Mouse (Mus musculus): ENCODE measurements around the gene Stab2. TPM values are rescaled to one million over a fixed set of nuclear protein-coding genes. Genes with fewer than 3 reads are reported as not detected.

Stab2 gene
- polyA plus RNA-seq, 1 experiment from 2014 or later: 25.4 TPM

GRCm38 (mm10) chr10:87037062-87037461, 29.2 kb upstream of the Stab2 start:
- Histone ChIP-seq H3K4me3 (ENCODE audit: low read depth, low read length) (no peak overlapping the region), H3K4me1 (ENCODE audit: control insufficient read depth, low read depth, low read length) (no peaks in the 10 kb centered on the region), H3K27me3 (ENCODE audit: control insufficient read depth, insufficient read depth, low read depth, low read length) (no peaks in the 10 kb centered on the region), H3K9ac (ENCODE audit: low read depth, low read length) (no peak overlapping the region), H3K27ac (ENCODE audit: low read length) (no peak overlapping the region), H3K36me3 (ENCODE audit: control insufficient read depth, insufficient read depth) (no peaks in the 10 kb centered on the region), H3K9me3 (replicated peaks; ENCODE audit: control insufficient read depth, low read length) (no peaks in the 10 kb centered on the region), H3K4me2 (ENCODE audit: low read depth, low read length) (no peak overlapping the region)
- no peak for ATAC-seq (ENCODE audit: low read depth)
- 28% methylated on average over 5 of the region's 5 CpGs for WGBS (ENCODE audit: insufficient replicate concordance)

DNA sequence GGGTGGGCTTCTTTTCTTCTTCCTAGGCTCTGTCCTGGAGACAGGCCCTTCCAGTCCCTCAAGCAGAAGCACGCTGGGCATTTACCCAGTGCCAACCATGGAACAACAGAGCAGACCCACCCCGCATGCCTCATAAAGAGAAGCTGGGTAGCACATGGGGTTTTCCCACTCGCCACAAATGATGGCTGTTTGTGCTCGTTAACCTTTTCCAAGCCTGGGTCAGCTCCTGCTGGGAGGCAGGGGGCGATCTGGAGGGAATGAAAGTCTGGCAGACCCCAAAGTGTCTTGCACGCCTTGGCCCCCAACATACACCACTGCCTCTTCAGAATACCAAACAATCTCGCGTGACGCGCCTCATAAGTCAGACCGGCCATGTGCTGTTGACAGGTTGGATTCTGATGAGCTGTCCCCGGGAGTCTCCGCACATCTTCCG, 28.5 kb upstream of the Stab2 start:
- H3K4me3 ChIP-seq (ENCODE audit: low read depth, low read length): no peak overlapping the region
- no peaks in the 10 kb centered on the region for H3K9me3 ChIP-seq (replicated peaks; ENCODE audit: control insufficient read depth, low read length)
- H3K4me2 ChIP-seq (ENCODE audit: low read depth, low read length): no peak overlapping the region
- 74% methylated on average over 14 of the region's 14 CpGs for WGBS (ENCODE audit: insufficient replicate concordance)
- no peaks in the 10 kb centered on the region for H3K4me1 ChIP-seq (ENCODE audit: control insufficient read depth, low read depth, low read length)
- ATAC-seq (ENCODE audit: low read depth): no peak
- no peaks in the 10 kb centered on the region for H3K36me3 ChIP-seq (ENCODE audit: control insufficient read depth, insufficient read depth)
- H3K27me3 ChIP-seq (ENCODE audit: control insufficient read depth, insufficient read depth, low read depth, low read length): no peaks in the 10 kb centered on the region
- H3K27ac ChIP-seq (ENCODE audit: low read length): no peak overlapping the region
- H3K9ac ChIP-seq (ENCODE audit: low read depth, low read length): no peak overlapping the region

GRCm38 (mm10) chr10:87035866-87036265, 28.0 kb upstream of the Stab2 start:
- no peak for ATAC-seq (ENCODE audit: low read depth)
- no peak overlapping the region for H3K4me2 ChIP-seq (ENCODE audit: low read depth, low read length)
- no peak overlapping the region for H3K9ac ChIP-seq (ENCODE audit: low read depth, low read length)
- H3K4me3 ChIP-seq (ENCODE audit: low read depth, low read length): no peak overlapping the region
- no peak overlapping the region for H3K27ac ChIP-seq (ENCODE audit: low read length)
- no peaks in the 10 kb centered on the region for H3K9me3 ChIP-seq (replicated peaks; ENCODE audit: control insufficient read depth, low read length)
- H3K4me1 ChIP-seq (ENCODE audit: control insufficient read depth, low read depth, low read length): no peaks in the 10 kb centered on the region
- 65% methylated on average over 15 of the region's 15 CpGs for WGBS (ENCODE audit: insufficient replicate concordance)
- H3K27me3 ChIP-seq (ENCODE audit: control insufficient read depth, insufficient read depth, low read depth, low read length): no peaks in the 10 kb centered on the region
- H3K36me3 ChIP-seq (ENCODE audit: control insufficient read depth, insufficient read depth): no peaks in the 10 kb centered on the region

DNA sequence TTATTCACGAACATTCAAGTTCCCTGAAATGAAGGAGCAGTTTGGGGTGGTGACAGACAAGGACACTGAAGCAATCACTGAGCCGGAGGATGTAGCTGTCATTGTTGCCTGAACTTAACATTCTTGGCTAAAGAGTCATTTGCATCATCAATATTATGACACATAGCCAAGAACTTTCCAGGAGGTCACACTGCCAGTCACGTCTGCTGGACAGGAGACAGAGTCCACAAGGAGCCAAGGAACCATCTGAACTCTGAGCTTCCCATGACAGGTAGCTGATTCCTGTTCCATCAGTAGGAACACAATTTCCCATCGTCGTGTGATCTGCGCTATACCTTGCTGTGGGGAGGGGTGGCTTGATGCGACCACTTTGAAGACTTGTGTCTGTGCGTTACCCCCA, 24.9 kb upstream of the Stab2 start:
- Histone ChIP-seq H3K27me3 (ENCODE audit: control insufficient read depth, insufficient read depth, low read depth, low read length) (no peaks in the 10 kb centered on the region), H3K4me2 (ENCODE audit: low read depth, low read length) (no peak overlapping the region), H3K36me3 (ENCODE audit: control insufficient read depth, insufficient read depth) (no peaks in the 10 kb centered on the region), H3K27ac (ENCODE audit: low read length) (no peak overlapping the region), H3K4me1 (ENCODE audit: control insufficient read depth, low read depth, low read length) (no peaks in the 10 kb centered on the region), H3K9me3 (replicated peaks; ENCODE audit: control insufficient read depth, low read length) (no peaks in the 10 kb centered on the region), H3K4me3 (ENCODE audit: low read depth, low read length) (no peak overlapping the region), H3K9ac (ENCODE audit: low read depth, low read length) (no peak overlapping the region)
- ATAC-seq (ENCODE audit: low read depth): no peak
- WGBS (ENCODE audit: insufficient replicate concordance): 54% methylated on average over 8 of the region's 8 CpGs

DNA sequence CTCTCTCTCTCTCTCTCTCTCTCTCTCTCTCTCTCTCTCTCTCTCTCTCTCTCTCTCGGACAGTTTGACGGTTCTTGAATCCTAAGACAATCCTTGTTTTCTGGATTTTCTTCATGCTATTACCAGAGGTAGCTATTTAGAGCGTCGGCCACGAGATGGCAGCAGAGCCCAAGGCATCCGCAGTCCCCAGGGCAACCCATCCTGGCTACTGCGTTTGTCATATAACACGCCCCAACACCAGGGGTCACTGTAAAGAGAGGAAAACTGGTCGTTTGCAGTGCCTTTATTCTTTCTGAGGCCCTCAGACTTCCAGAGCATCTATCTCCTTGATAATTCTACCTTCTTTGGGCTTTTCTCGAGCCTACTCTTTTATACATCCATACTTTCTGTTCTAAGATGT, 17.1 kb upstream of the Stab2 start:
- Histone ChIP-seq H3K27me3 (ENCODE audit: control insufficient read depth, insufficient read depth, low read depth, low read length) (no peaks in the 10 kb centered on the region), H3K9ac (ENCODE audit: low read depth, low read length) (no peak overlapping the region), H3K4me3 (ENCODE audit: low read depth, low read length) (no peak overlapping the region), H3K36me3 (ENCODE audit: control insufficient read depth, insufficient read depth) (no peaks in the 10 kb centered on the region), H3K4me2 (ENCODE audit: low read depth, low read length) (no peak overlapping the region), H3K9me3 (replicated peaks; ENCODE audit: control insufficient read depth, low read length) (no peaks in the 10 kb centered on the region), H3K27ac (ENCODE audit: low read length) (no peak overlapping the region), H3K4me1 (ENCODE audit: control insufficient read depth, low read depth, low read length) (no peaks in the 10 kb centered on the region)
- 2% methylated on average over 8 of the region's 10 CpGs for WGBS (ENCODE audit: insufficient replicate concordance)
- peak; percentile 67; the same call in 1 of the 2 replicates for ATAC-seq (ENCODE audit: low read depth)

GRCm38 (mm10) chr10:87020711-87021110, 12.9 kb upstream of the Stab2 start:
- Histone ChIP-seq H3K9ac (ENCODE audit: low read depth, low read length) (no peak overlapping the region), H3K27ac (ENCODE audit: low read length) (no peak overlapping the region), H3K4me2 (ENCODE audit: low read depth, low read length) (no peak overlapping the region), H3K4me1 (ENCODE audit: control insufficient read depth, low read depth, low read length) (no peaks in the 10 kb centered on the region), H3K36me3 (ENCODE audit: control insufficient read depth, insufficient read depth) (no peaks in the 10 kb centered on the region), H3K27me3 (ENCODE audit: control insufficient read depth, insufficient read depth, low read depth, low read length) (no peaks in the 10 kb centered on the region), H3K9me3 (replicated peaks; ENCODE audit: control insufficient read depth, low read length) (no peaks in the 10 kb centered on the region), H3K4me3 (ENCODE audit: low read depth, low read length) (no peak overlapping the region)
- ATAC-seq (ENCODE audit: low read depth): no peak
- 45% methylated on average over 15 of the region's 16 CpGs for WGBS (ENCODE audit: insufficient replicate concordance)

DNA sequence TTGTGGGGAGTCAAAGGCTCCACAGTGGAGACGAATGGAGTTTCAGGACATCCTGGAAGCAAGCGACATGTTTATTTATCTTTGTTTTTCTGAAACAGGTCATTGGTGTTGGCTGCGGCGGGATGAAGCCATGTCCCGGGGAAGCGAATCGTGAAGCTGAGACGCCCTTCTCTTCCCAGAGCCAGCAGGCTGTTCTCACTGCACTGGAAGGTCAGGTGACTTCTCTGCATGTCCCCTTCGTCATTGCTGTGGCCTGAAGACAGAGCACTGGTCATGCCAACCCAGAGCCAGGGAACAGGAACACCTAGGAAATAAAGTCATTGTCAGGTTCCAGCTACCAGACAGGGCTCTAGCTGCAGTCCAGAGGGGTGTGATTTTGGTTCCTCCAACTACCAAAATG, 11.1 kb upstream of the Stab2 start:
- WGBS (ENCODE audit: insufficient replicate concordance): 51% methylated on average over 9 of the region's 9 CpGs
- Histone ChIP-seq H3K27me3 (ENCODE audit: control insufficient read depth, insufficient read depth, low read depth, low read length) (no peaks in the 10 kb centered on the region), H3K4me3 (ENCODE audit: low read depth, low read length) (no peak overlapping the region), H3K4me2 (ENCODE audit: low read depth, low read length) (no peak overlapping the region), H3K9me3 (replicated peaks; ENCODE audit: control insufficient read depth, low read length) (no peaks in the 10 kb centered on the region), H3K9ac (ENCODE audit: low read depth, low read length) (no peak overlapping the region), H3K36me3 (ENCODE audit: control insufficient read depth, insufficient read depth) (no peaks in the 10 kb centered on the region), H3K27ac (ENCODE audit: low read length) (no peak overlapping the region), H3K4me1 (ENCODE audit: control insufficient read depth, low read depth, low read length) (no peaks in the 10 kb centered on the region)
- ATAC-seq (ENCODE audit: low read depth): no peak

GRCm38 (mm10) chr10:87016151-87016692, 8.4 kb upstream of the Stab2 start:
- Histone ChIP-seq H3K27me3 (ENCODE audit: control insufficient read depth, insufficient read depth, low read depth, low read length) (no peaks in the 10 kb centered on the region), H3K4me2 (ENCODE audit: low read depth, low read length) (no peak overlapping the region), H3K4me1 (ENCODE audit: control insufficient read depth, low read depth, low read length) (no peaks in the 10 kb centered on the region), H3K27ac (ENCODE audit: low read length) (no peak overlapping the region), H3K36me3 (ENCODE audit: control insufficient read depth, insufficient read depth) (no peaks in the 10 kb centered on the region), H3K9ac (ENCODE audit: low read depth, low read length) (no peak overlapping the region), H3K4me3 (ENCODE audit: low read depth, low read length) (no peak overlapping the region), H3K9me3 (replicated peaks; ENCODE audit: control insufficient read depth, low read length) (no peaks in the 10 kb centered on the region)
- 52% methylated on average over 9 of the region's 9 CpGs for WGBS (ENCODE audit: insufficient replicate concordance)
- ATAC-seq (ENCODE audit: low read depth): no peak

DNA sequence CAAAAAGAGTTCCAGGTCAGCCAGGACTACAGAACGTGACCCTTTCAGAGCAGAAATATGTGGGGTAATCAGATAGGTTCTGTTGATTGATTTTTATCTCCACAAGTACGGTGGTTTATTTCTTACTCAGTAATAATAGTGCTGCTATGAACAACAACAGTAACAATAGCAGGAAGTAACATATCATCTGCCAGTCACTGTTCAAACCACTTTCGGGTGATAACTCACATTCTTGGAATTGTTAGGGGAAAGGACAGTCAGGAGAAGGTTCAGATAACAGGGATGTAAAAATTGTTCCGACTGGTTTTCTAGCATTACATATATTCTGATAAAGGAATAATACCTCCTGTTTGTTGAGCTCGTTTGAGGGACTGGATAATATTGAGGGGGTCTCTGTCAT, 7.6 kb upstream of the Stab2 start:
- Histone ChIP-seq H3K36me3 (ENCODE audit: control insufficient read depth, insufficient read depth) (no peaks in the 10 kb centered on the region), H3K4me3 (ENCODE audit: low read depth, low read length) (no peak overlapping the region), H3K4me1 (ENCODE audit: control insufficient read depth, low read depth, low read length) (no peaks in the 10 kb centered on the region), H3K9ac (ENCODE audit: low read depth, low read length) (no peak overlapping the region), H3K27me3 (ENCODE audit: control insufficient read depth, insufficient read depth, low read depth, low read length) (no peaks in the 10 kb centered on the region), H3K27ac (ENCODE audit: low read length) (no peak overlapping the region), H3K9me3 (replicated peaks; ENCODE audit: control insufficient read depth, low read length) (no peaks in the 10 kb centered on the region), H3K4me2 (ENCODE audit: low read depth, low read length) (no peak overlapping the region)
- no peak for ATAC-seq (ENCODE audit: low read depth)
- 19% methylated on average over 5 of the region's 5 CpGs for WGBS (ENCODE audit: insufficient replicate concordance)

All from liver, embryonic 16.5 days (tissue).